Mouse (Mus musculus) kidney, adult 2 months (tissue): ENCODE measurements at regions not wholly inside any gene's neighbourhood (a gene's known extent, or its start where the extent isn't known, plus 50 kb on each side); places are given as distances from the start of the nearest gene placed in this dataset.

Experiments used
- DNase-seq: peaks from one replicate; pipeline ENCODE4 v3.0.0; 2021
- H3K27ac ChIP-seq: fragments of 200-500 bp; 2 replicates; pipeline ENCODE4 v1.5.1; 2012; ENCODE audit warnings: low read depth, low read length, control low read depth, inconsistent platforms; ENCODE audit not compliant: insufficient read depth
- H3K27me3 ChIP-seq: fragments of 200-500 bp; replicated peaks from 2 replicates; pipeline ENCODE4 v1.6.1; 2012; ENCODE audit warnings: mild to moderate bottlenecking, moderate library complexity, low read length, inconsistent platforms; ENCODE audit not compliant: control insufficient read depth, insufficient read depth
- H3K36me3 ChIP-seq: fragments of 200-500 bp; 2 replicates; pipeline ENCODE4 v1.6.1; 2012; ENCODE audit warnings: mild to moderate bottlenecking, moderate library complexity, low read length, inconsistent platforms; ENCODE audit not compliant: control insufficient read depth, insufficient read depth
- H3K4me1 ChIP-seq: fragments of 200-500 bp; 2 replicates; pipeline ENCODE4 v1.6.1; 2011; ENCODE audit warnings: low read length; ENCODE audit not compliant: control insufficient read depth, insufficient read depth
- H3K4me3 ChIP-seq: fragments of 200-500 bp; 2 replicates; pipeline ENCODE4 v1.5.1; 2011; ENCODE audit warnings: mild to moderate bottlenecking, low read depth, low read length, control low read depth; ENCODE audit not compliant: insufficient read depth
- CTCF ChIP-seq: fragments of 200-500 bp; conservative IDR thresholded peaks from 2 replicates; pipeline ENCODE4 v1.5.1; 2011; ENCODE audit warnings: low read depth, mild to moderate bottlenecking, control low read depth, low read length, moderate library complexity, mixed read lengths; ENCODE audit not compliant: insufficient read depth, insufficient read length
- POLR2A ChIP-seq: fragments of 200-500 bp; IDR thresholded peaks from one replicate; pipeline ENCODE4 v1.6.1; 2011; ENCODE audit warnings: low read depth, low read length, control low read depth
- WGBS: fragments of 180-500 bp; shearing (Covaris S2); methylation state at CpG from one replicate; pipeline ENCODE4 v1.1.7; 2018; 5-methylcytosine and 5-hydroxymethylcytosine counted together

- no peak for DNase-seq
- TF ChIP-seq CTCF (no peak), POLR2A (no peak)
- 95% methylated on average over 1 of the region's 1 CpGs for WGBS
Observed at GRCm38 (mm10) chr9:47469576-47469975, 60.4 kb upstream of the Cadm1 start.

GRCm38 (mm10) chr9:47470741-47471140 is 59.2 kb upstream of the Cadm1 start:
- H3K36me3 ChIP-seq, result no peaks in the 10 kb centered on the region

More at GRCm38 (mm10) chr9:47469576-47469975, 60.4 kb upstream of the Cadm1 start:
- Histone ChIP-seq H3K4me3 (no peak overlapping the region), H3K27ac (no peak overlapping the region), H3K27me3 (no peaks in the 10 kb centered on the region), H3K36me3 (no peaks in the 10 kb centered on the region), H3K4me1 (no peaks in the 10 kb centered on the region)

GRCm38 (mm10) chr9:47471767-47472420 is 58.1 kb upstream of the Cadm1 start:
- H3K27me3 ChIP-seq, result no peaks in the 10 kb centered on the region
- no peaks in the 10 kb centered on the region for H3K4me1 ChIP-seq
- WGBS, result 36% methylated on average over 10 of the region's 10 CpGs
- H3K4me3 ChIP-seq, result no peak overlapping the region
- DNase-seq, result peak; percentile 35
- no peaks in the 10 kb centered on the region for H3K36me3 ChIP-seq
- H3K27ac ChIP-seq, result no peak overlapping the region
- TF ChIP-seq POLR2A, result no peak
- 0 out of 2 replicates have a peak, but pooled peaks have one; percentile 9 for TF ChIP-seq CTCF

More at GRCm38 (mm10) chr9:47470741-47471140, 59.2 kb upstream of the Cadm1 start:
- 61% methylated on average over 1 of the region's 1 CpGs for WGBS
- no peak for DNase-seq
- no peak overlapping the region for H3K4me3 ChIP-seq
- no peaks in the 10 kb centered on the region for H3K27me3 ChIP-seq
- no peak for TF ChIP-seq POLR2A
- no peak for TF ChIP-seq CTCF
- no peak overlapping the region for H3K27ac ChIP-seq
- no peaks in the 10 kb centered on the region for H3K4me1 ChIP-seq

- no peak overlapping the region for H3K27ac ChIP-seq
- H3K36me3 ChIP-seq, result no peaks in the 10 kb centered on the region
- H3K27me3 ChIP-seq, result no peaks in the 10 kb centered on the region
- 86% methylated on average over 5 of the region's 5 CpGs for WGBS
- no peaks in the 10 kb centered on the region for H3K4me1 ChIP-seq
- no peak for TF ChIP-seq CTCF
- TF ChIP-seq POLR2A, result no peak
- H3K4me3 ChIP-seq, result no peak overlapping the region
- no peak for DNase-seq
Observed at GRCm38 (mm10) chr9:47473776-47474365, 56.1 kb upstream of the Cadm1 start.

- no peak for DNase-seq
- 29% methylated on average over 5 of the region's 5 CpGs for WGBS
- no peaks in the 10 kb centered on the region for H3K36me3 ChIP-seq
- no peaks in the 10 kb centered on the region for H3K4me1 ChIP-seq
- TF ChIP-seq POLR2A (no peak), CTCF (no peak)
- H3K4me3 ChIP-seq, result no peak overlapping the region
- H3K27me3 ChIP-seq, result no peaks in the 10 kb centered on the region
- no peak overlapping the region for H3K27ac ChIP-seq
Observed at GRCm38 (mm10) chr9:47474776-47475175, 55.2 kb upstream of the Cadm1 start.

- Histone ChIP-seq H3K27ac (no peak overlapping the region), H3K36me3 (no peaks in the 10 kb centered on the region), H3K4me3 (no peak overlapping the region), H3K4me1 (no peaks in the 10 kb centered on the region), H3K27me3 (no peaks in the 10 kb centered on the region)
- TF ChIP-seq CTCF (no peak), POLR2A (no peak)
- DNase-seq, result no peak
- 85% methylated on average over 2 of the region's 2 CpGs for WGBS
Observed at GRCm38 (mm10) chr9:47477889-47478288, 52.1 kb upstream of the Cadm1 start.
